Mouse (Mus musculus) megakaryocyte, embryonic 14.5 days (primary cell): ENCODE measurements around the gene Id2.

Source experiments
- FLI1 ChIP-seq: IDR thresholded peaks from 2 replicates; pipeline ENCODE4 v1.6.1; 2012; ENCODE audit warnings: low read length, inconsistent platforms, mixed read lengths
- GATA1 ChIP-seq: IDR thresholded peaks from 3 replicates; pipeline ENCODE4 v1.6.1; 2012; ENCODE audit warnings: mixed read lengths, low read length, inconsistent platforms, borderline replicate concordance

- TF ChIP-seq GATA1: no peak
- TF ChIP-seq FLI1: no peak
Measured at GRCm38 (mm10) chr12:25059487-25060200, 37.3 kb downstream of the Id2 start.
